Mouse (Mus musculus): ENCODE measurements around the gene Eya2.

Gene Eya2

DNA sequence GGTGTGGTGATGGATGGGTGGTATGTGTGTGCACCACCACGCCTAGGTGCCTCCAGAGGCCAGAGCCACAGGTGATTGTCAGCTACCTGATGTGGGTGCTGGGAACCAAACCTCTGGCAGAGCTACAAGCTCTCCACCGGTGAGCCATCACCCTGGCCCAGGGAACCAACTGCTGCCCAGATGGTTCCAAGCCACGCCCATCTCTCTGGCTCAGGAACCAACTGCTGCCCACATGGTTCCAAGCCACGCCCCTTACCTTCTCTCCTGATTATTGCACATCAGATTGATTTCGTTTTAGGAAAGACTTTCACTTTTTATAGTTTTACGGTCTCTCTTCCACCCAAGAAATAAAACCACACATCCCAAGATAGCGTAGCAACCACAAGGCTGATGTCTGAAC is 153.1 kb downstream of the Eya2 start:
- TF ChIP-seq GATA4 (IDR thresholded peaks at IDR 0.05; ENCODE audit: insufficient replicate concordance, low read length) = no peak

DNA sequence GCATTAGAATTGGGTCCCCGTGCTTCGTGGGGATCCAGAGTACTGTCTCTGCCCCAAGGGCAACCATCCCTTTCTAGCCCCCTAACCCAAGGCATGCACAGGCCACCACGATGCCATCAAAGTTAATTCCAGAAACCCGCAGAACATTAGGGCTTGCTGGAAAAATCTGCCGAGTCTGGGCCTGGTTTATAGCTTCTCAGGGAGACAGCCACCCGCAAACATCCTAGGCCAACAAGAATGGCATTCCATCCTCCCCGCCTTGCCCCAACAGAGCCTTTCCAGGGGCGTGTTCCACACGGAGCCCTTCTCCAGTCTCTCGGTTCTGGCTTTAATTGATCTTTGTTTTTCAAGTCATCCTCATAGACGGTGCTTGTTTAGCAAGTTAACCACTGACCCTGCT is 153.6 kb downstream of the Eya2 start:
- TF ChIP-seq GATA4 (IDR thresholded peaks at IDR 0.05; ENCODE audit: insufficient replicate concordance, low read length) = no peak

DNA sequence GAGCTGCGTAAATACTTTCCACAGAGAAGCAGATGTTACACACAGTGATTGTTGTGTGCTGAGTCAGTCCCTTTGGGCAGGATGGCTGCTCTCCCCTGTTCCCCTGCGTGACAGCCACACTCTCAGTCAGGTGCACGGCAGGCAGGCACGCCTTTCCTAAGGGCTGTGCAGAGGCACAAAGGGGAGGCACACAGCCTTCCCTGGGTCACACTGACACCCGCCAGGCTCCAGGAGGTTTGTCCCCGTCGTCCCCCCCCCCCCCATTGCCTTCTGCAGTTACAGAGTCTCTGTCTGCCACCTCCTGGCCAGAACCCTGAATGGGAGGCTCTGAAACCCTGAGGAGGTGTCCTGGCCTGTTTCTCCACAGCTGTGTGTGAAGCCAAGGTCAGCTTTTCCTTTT is 156.2 kb downstream of the Eya2 start:
- TF ChIP-seq GATA4 (IDR thresholded peaks at IDR 0.05; ENCODE audit: insufficient replicate concordance, low read length) = no peak

DNA sequence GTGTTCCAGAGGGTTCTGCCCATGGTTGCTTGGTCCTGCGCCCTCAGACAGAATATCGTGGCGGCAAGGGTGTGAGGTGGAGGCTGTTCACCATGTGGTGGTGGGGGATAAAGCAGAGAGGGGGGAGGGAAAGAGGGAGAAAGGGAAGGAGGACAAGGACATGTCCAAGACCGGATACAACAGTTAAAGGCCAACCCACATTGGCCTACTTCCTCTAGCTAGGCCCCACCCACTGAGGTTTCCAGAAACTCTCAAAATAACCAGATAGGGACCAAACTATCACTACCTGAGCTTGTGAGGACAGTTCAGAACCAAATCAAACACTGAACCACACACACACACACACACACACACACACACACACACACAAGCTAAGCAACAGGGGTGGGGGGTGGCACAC is 157.9 kb downstream of the Eya2 start:
- TF ChIP-seq GATA4 (IDR thresholded peaks at IDR 0.05; ENCODE audit: insufficient replicate concordance, low read length) = no peak

DNA sequence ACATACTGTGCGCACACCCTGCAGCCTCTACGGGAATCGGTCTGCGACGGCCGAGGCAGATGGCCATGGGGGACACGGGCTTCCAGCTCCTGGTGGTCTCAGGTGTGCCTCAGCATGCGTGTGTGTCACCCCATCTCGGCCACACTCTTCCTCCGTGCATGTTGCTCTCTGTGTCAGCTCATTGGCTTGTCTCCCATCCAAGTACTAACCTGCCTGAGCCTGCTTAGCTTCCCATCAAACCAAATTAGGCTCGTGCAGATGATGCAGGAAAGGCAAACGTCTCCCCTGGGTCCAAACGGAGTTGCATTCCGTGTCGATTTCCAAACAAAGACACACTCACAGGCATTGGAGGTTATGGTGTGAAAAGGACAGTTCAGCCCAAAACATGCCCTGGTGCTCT is 163.0 kb downstream of the Eya2 start:
- no peak for TF ChIP-seq GATA4 (IDR thresholded peaks at IDR 0.05; ENCODE audit: insufficient replicate concordance, low read length)

DNA sequence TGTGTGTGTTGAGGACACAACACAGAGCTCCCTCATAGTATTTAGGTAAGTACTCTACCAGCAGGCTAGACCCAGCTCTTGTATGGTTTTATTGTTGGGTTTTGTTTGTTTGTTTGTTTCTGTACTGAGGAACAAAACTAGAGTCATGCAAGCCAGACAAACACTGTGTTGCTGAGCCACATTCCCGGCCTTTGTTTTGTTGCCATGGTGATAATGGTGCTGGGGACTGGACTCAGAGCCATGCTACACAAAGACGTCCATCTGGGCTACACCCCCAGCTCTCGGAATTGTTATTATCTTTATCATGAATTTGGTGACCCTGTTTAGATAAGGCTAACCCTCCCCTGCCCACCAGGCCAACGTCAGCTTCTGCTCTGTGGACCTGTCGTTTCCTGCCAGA is 163.7 kb downstream of the Eya2 start:
- TF ChIP-seq GATA4 (IDR thresholded peaks at IDR 0.05; ENCODE audit: insufficient replicate concordance, low read length) = no peak

DNA sequence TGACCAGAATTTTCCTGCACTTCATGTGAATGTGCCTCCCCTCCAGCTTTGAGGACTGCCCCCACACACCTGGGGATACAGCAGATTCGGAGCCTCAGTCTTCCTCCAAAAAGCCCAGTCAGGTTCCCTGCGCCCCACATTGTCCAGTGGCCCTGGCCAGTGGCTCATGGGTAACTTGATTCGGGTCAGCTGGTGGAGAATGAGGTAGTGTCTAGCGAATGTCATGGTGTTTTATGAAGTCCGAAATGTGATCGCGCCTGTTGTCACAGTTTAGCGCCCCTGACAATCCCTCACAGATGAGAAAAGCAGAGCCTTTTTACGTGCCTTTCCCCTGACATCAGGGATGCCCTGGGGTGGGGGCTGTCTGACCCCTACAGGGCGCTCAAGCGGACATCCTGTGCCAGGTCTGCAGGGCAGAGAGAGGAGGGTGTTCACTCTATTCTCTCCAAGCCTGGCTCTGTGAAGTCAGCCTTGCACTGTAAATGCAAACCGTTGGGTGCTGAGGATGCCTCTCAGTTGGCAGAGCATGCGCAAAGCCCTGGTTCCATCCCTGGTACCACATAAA is 164.7 kb downstream of the Eya2 start:
- no peak for TF ChIP-seq GATA4 (IDR thresholded peaks at IDR 0.05; ENCODE audit: insufficient replicate concordance, low read length)

DNA sequence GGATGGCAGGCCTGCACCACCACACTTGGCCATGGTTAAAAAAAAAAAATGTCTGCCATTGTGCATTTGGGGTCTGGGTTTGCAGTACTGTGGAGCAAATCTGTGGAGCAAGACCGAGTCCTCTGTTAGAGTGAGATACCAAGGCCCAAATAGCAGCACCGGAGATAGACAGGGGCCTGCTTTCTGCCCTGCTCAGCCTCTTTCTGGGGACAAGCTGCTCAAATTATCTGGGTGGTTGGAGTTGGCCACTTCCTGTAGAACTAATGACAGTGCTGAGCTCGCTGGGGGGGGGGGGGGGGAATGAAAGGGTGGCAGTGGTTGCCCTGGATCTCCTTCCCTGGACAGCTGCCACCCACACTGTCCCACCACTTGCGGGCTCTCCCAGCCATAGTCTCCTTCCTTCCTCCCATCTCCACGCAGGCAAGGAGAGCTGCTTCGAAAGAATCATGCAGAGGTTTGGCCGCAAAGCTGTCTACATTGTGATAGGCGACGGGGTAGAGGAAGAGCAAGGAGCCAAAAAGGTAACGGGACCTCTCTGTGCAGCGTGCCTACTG is 174.1 kb downstream of the Eya2 start:
- no peak for TF ChIP-seq GATA4 (IDR thresholded peaks at IDR 0.05; ENCODE audit: insufficient replicate concordance, low read length)

DNA sequence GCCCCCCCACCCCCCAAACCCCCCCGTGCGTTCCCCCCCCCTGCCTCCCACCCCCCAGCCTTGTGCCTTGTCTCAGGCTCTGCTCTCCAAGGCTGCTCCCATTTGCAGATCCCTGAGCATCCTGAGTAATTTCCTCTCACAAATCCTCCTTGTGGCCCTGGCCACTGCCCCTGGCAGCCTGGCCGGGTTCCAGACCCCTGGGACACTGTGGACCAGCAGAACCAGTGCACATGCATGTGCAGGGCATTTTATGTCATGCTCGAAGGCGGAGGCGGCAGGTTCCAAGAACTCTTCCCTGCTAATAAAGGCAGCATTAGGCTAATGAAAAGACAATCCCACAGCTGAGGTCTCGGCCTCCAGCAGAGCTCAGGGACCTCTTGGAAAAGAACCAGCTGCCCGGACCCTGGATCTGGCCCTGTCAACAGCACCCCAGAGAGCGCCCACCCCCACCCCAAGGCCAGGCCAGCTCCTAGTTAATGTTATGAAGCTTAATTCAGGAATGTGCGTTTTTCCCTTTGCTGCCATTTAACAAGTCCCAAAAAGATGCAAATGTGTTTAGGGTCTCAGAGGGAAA is 174.6 kb downstream of the Eya2 start:
- TF ChIP-seq GATA4 (IDR thresholded peaks at IDR 0.05; ENCODE audit: insufficient replicate concordance, low read length) = no peak

DNA sequence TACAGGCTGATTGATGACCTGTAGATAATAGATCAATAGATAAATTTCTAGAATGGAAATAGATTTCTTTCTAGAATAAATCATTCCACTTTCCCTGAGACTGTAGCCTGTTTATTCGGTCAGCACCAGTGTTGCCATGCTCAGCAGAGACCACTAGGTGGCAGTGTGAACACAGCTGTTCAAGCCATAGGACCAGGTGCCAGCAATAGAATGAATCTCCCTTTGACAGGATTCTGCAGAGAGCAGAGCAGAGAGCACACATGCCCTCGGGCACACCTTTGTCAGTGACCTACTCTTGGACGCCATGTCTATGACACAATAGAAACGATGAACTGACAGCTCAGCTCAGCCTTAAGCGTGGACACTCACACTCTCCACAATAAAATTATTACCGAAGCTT is 184.1 kb downstream of the Eya2 start:
- TF ChIP-seq GATA4 (IDR thresholded peaks at IDR 0.05; ENCODE audit: insufficient replicate concordance, low read length) = no peak

DNA sequence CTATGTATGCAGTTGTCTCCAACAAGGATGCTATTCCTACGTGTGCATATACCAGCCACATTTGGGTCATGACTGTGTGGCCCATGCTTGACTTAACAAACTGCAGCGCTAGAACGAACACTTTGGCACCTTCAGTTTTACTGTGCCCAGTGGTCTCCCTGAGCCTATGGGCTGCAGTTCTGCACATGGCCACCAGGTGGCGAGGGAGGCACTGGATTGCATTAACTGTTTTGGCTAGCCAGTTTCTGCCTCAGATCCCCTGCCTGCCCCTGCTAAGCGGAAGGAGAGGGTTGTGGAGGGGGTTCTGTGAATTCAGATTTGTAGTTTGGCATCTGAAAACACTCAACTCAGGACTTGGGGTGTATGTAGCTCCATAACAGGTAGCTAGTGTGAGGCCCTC is 187.5 kb downstream of the Eya2 start:
- no peak for TF ChIP-seq GATA4 (IDR thresholded peaks at IDR 0.05; ENCODE audit: insufficient replicate concordance, low read length)

DNA sequence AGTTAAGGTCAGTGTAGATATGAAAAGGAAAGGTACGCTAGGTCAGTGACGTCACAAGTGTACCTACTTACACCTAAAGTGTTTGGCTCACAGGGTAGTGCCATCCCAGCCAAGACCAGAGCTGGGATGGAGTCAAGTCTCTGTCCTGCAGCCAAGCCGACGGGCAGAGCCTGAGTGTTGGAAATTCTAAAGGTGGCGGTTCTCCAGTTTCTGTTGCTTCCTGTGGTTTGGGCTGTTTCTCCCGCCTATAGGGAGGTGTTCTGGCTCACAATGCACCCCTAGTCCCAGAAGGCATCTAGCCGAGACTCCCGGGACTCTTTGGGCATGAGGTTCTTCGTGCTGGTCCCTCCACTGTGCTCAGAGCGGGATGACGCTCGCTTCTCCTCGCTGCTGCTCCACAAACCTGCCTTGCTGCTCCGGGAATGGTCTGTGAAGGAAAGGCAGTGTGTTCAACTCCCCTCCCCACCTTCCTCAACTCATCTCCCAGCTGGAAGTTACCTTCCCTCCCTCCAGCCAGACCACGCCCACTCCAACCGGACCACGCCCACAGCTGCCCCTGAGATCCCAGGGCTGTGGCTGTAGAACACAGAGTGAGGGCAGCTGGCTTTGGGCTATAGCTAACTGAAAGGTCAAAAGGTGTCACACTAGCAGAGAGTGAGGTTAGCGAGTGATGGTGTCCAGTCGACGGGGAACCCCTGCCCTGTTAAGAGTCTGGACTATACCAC is 190.6 kb downstream of the Eya2 start:
- no peak for TF ChIP-seq GATA4 (IDR thresholded peaks at IDR 0.05; ENCODE audit: insufficient replicate concordance, low read length)

DNA sequence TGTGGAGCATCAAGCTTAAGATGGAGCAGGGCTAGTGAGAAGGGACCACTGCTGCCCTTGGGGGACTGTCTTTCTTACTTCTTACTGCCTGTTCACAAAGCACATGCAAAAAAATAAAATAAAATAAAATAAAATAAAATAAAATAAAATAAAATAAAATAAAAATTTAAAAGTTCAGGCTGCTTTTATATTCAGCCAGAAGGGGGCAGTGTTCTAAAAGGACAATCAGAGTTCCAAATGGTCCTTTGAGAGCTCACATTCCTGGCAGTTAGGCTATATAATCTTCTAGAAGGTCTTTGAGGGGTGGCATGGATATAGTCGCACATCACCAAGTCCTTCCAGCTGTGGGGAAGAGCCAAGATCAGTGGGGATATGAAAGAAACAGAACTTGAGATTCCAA is 191.6 kb downstream of the Eya2 start:
- TF ChIP-seq GATA4 (IDR thresholded peaks at IDR 0.05; ENCODE audit: insufficient replicate concordance, low read length) = no peak

DNA sequence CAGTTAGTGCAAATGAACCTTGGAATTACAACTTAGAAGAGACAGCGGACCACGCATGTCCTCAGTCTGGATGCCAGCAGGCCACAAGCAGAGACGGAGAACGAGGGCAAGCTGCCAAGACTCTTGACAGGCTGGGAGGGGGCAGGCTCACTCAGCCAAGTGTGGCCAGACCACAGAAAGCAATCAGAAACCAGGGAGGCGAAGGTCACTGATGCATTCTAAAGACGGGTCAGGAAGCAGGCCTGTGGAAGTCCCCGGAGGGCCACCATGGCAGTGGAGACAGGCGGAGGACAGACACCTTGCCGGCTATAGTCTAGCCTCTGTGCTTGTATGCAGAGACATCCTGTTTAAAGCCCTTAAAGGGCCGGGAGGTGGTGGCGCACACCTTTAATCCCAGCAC is 193.2 kb downstream of the Eya2 start:
- TF ChIP-seq GATA4 (IDR thresholded peaks at IDR 0.05; ENCODE audit: insufficient replicate concordance, low read length) = no peak

DNA sequence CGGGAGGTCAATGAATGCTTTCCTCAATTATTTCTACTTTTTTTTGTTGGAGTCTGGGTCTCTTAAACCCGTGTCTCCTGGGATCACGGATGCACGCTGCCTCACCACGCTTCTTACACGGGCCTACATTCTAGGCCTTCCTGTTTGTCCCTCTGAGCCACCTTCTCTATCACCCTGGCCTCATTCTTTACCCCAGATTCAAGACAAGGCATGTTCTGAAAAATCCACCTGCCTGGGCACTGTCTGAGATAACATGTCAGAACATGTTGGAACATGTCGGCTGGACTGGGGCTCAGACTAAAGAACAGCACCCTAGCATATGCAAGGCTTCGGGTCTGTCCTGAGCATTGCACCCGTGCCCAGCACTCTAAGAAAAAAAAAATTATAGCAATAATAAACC is 194.0 kb downstream of the Eya2 start:
- no peak for TF ChIP-seq GATA4 (IDR thresholded peaks at IDR 0.05; ENCODE audit: insufficient replicate concordance, low read length)

DNA sequence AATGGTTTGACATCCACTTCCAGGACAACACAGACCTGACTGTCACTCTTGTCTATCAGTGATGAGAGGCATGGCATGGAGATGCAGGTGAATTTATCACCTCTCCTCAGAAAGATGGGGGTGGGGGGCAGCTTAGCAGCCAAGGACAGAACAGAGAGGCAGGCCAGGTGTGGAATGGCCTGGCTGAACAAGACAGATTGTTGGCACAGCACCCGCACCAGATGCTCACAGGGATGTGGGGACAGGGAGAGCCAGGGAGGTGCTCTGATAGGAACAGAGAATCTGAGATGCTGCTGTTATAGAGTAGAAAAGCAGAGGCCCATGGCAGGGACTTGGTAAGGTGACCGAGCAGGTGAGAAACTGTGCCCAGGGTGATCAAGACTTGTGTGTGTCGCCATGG is 194.8 kb downstream of the Eya2 start:
- TF ChIP-seq GATA4 (IDR thresholded peaks at IDR 0.05; ENCODE audit: insufficient replicate concordance, low read length) = no peak

Data from liver, adult (tissue).